Mouse (Mus musculus): ENCODE measurements around the gene Ccl12.

Gene Ccl12

DNA sequence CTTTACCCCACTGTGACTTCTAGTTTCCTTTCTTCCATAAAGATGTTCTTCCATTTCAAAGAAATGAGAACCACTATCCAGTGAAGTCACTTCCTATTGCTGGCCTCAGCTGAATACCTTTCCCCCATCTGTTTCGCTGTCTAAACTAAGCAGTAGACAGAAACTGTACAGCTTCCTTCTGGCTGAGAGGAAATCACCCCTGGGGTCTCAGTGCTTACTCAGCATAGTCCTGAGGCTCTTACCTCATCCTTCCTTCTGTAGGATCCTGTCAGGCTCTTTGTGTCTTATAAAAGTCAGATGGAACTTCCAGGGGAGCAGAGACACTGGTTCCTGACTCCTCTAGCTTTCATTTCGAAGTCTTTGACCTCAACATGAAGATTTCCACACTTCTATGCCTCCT lies at the start of gene Ccl12:
Ccl12 (plus strand) TSS at position 317 of the 400 bp plus-strand sequence.
- no peak for DNase-seq

DNA sequence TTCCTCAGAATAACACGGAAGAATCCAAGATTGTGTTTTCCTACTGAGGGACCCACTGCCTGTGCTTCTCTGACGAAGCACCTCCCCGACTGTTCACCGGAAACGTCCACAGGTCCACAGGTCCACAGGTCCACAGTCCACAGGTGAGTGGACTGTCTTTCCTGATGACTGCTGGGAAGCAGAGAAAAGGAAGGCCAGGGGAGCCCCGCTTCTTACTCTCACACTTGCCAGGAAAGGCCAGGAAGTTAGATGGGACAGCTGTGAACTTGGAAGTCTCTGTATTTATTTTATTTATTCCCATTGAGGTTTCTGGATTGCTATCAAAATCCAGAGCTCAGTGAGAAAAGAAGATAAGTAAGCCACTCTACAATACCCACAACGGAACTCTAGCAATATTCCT lies 47.8 kb upstream of the Ccl12 start:
- DNase-seq: no peak

DNA sequence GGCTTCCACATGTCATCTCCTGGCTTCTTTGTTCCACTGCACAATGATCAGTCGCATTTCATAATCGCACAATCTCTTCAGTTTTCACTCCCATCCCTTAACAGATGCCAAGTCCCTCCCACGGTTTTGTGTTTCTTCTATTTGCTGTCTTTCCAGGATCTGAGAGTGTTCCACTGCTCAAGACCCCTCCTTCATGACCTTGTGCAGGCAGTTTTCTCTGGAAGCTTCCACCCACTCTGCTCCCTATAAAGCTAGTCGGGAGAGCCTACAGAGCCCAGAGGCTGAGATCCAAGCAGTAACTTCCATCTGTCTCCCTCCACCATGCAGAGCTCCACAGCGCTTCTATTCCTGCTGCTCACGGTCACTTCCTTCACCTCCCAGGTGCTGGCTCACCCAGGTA lies 44.0 kb upstream of the Ccl12 start, which contains the start of gene Ccl11:
Ccl11 (plus strand) TSS at position 178 of the 400 bp plus-strand sequence.
- no peak for DNase-seq

DNA sequence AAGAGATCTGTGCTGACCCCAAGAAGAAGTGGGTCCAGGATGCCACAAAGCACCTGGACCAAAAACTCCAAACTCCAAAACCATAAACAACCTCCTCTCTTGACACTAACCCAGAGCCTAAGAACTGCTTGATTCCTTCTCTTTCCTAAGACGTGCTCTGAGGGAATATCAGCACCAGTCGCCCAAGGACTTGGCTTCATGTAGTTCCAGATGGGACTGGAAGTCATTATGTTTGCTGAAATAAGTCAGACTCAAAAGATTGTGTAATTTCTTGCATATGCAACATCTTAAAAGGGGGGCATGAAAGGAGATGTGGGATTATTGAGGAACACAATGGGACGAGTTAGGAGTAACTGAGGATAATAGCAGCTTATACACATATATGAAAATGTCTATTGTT lies 39.4 kb upstream of the Ccl12 start:
- no peak for DNase-seq

DNA sequence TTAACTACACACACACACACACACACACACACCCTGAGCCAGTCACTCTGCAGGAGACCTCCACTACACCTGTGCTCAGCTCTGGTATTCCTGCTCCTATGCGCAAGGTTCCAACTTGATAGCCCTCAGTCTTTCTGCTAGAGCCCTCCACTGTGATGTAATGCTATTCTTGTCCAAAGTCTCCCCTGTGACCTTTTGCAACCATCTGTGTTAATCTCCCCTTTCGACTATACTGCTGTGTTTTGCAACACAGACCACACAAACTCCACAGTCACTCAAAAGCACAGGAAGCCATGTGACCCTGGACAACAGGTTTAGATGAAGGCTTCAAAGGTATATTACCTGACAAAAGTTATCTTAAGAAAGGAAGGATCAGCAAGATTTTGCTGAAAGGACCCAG lies 38.2 kb upstream of the Ccl12 start:
- no peak for DNase-seq

DNA sequence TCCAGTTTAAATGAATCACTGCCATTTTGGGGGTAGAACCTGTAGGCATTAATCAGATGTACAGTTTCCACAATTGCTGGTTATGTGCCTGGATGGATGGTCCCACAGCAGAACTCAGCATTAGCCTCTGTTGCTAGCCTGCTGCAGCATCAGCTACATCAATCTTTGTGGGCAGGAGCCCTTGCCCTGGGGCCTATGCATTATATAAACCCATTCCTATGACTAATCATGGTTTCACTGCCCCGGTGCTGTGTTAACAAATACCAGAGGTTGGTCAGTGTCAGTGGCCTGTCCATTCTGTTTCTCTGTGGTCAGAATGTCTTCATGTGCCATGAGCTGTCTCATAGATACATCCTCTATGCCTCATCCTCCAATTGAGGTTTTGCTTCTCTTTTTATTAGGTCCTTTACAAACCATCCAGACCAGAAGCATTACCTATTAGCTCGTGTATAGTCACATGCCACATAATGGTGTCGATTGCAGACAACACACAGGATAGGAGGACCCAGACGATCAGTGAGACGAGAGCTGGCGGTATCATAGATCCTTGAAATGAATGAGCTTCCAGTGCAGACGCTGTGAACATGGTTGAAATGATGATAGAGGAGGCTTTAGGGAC lies 34.6 kb upstream of the Ccl12 start:
- DNase-seq: no peak

DNA sequence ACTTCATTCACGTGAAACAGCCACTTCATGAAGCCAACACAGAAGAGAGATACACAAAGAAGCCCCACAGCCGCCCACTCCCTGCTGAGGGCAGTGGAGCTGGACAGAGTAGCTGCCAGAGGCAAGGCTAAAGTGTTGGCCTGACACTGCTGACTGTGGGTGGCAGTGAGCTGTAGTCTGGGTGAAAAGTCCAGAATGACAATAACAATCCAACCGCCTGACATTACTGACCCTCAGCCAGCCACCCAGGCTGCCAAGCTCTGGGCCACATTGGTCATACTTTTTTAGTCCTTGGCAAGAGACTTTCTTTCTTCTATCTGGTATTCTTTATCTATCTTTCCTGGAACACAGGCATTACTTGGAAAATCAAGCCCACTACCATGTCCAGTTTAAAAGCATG lies 30.6 kb upstream of the Ccl12 start:
- no peak for DNase-seq

DNA sequence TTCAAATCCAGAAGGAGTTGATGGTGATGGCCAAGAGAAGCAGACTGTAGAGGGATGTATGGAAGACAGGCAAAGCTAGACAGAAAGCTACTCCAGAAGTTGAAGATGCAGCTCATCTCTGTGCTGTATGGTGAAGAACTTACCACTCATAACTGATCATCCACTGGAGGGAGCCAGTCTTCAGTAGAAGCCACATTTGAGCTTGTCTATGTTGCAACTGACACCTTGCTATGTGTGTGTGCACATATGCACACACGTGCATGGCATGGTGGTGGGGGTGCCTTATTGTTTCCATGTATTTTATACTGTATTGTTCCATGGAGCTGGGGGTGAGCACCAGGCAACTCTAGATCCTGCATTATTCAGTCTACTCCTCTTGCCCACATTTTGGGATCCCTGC lies 29.3 kb upstream of the Ccl12 start:
- no peak for DNase-seq

DNA sequence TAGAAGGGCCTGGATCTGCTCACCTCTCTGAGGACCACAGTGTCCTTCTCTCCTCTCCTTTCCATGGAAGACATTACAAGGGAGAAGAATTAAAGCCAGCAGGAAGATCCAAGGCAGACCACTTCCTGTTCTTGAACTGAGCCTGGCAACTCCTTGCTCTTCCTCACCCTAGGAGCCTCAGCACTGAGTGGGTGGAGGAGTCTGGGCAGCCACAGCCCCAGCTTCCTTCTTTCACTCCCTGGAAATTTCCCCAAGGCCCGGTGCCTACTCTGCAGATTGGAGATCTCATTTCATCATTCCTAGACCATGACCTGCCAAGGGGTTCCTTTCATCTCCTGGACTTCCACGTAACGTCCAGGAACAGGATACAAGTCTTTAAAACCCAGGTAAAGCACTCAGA lies 28.7 kb upstream of the Ccl12 start:
- DNase-seq: no peak

DNA sequence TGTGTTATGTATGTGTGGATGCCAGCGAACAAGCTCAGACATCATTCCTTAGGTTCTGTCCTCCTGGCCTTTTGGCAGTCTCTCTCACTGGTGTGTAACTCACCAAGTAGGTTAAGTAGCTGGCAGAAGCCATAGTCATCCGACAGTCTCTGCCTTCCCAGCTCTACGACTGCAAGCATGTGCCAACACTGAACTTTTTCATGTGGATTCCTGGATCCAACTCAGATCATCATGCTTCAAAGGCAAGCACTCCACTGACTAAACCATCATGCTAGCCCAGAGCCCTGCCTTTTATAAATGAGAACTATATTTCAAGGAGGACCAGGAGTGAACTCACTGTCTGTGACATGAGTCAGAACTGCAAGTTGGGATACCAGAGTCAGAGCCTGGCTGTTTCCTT lies 28.0 kb upstream of the Ccl12 start:
- DNase-seq: no peak

DNA sequence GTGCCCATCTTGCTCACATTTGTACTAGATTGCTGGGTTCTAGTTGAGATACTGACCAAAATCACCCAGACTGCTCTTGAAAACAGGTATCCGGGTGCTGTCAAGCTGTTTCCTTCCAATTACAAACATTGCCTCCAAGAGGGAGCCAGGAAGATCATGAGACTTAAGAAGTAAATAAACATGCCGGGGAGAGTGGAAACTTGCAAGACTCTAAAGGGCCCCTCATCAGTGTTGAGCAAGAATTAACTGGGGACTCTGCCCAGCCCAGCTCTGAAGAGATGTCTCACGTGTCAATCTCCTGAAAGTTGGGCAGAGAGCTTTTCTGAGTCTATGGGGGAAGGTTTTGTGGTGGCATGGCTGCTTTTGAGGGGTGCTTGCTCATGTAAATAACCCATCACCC lies 24.6 kb upstream of the Ccl12 start:
- DNase-seq: no peak

DNA sequence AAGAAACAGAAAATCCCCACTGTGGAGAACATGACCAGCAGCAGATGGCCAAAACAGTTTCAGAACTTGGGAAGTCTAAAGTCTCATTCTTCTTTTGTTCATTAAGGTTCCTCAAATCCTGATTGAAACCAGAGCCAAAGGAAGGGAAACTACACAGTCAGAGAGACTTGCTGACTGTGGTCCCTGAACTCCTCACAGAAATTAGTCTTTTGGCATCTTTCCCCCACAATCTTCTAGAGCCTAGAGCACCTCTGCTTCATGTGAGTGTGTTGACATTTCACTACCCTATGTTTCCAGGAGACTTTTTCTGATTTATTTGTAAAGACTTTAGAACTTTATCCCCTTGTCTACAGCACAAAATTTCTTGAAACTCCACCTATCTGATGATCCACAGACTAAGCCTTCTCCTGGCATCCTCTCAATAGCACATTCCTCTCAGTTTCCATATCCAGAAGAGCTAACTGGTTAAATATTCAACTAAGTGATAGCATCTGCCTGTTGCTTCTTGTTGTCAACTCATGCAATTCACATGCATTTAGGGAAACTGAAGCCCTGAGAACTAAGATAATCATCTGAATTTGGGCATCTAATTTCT lies 23.4 kb upstream of the Ccl12 start:
- no peak for DNase-seq

DNA sequence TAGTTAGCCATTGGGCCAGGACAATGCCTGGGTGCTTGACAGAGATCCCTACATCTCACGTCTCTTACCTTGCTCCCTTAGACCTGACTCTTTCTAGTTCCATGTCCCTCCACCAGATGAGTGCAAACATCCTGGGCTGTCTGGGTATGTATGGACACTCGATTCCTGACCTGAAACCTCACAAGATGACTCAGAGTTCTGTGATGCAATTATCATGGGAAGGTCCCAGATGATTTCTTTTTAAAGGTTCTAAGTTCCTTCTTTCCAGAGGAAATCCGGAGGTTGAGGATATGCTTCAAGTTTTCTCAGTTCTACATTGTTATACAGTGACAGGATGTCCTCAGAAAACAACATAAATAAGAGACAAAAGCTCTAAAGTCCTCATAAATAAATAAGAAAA lies 20.8 kb upstream of the Ccl12 start:
- DNase-seq: no peak

DNA sequence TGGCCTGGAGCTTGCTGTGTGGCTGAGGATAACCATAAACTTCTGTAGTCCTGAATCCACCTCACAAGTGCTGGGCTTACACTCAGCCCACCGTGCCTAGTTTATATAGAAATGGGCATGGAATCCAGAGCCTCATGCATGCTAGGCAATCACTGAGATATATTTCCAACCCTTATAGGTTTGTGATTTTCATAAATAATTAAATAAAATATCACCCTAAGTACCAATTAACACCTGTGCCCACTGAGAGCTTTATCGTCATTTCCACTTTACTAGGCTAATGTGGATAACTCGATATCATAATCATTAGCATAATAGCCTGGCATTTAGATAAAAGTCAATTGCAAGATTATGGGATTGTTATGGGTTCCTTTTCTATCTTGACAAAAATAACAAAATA lies 17.3 kb upstream of the Ccl12 start:
- DNase-seq: no peak

DNA sequence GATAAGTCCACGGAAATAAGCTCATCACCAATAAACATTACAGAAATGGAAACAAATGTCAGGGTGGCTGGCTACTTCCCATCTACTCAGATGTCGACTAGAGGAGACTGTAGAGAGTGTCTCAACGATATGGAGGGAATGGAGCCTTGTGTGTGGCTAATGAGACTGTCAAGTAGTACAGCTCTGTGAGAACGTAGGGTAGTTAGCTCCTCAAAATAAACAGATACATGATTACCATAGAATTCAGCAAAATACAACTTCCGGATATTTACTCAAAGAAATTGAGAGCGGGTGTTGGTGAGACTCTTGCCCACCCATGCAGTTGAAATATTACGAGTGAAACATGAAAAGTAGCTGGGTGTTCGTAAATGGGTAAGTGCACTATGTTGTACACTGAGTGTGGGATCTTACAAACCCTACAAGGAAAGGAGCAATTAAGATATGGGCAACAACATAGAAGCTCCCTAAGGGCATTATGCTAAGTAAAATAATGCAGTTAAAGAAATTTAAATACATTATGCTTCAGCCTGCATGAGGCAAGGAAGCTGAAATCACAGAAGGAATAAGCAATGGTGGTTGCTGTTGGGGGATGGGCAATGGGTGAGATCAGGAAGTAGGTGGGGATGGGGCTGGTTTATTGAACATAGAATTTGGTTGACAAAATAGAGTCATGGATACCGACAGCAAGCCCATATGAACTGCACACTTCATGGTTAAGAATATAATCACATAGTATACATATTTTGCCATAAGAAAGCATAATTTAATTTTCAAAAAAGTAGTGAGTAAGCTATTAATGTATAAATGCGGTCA lies 1.9 kb upstream of the Ccl12 start:
- DNase-seq: no peak

DNA sequence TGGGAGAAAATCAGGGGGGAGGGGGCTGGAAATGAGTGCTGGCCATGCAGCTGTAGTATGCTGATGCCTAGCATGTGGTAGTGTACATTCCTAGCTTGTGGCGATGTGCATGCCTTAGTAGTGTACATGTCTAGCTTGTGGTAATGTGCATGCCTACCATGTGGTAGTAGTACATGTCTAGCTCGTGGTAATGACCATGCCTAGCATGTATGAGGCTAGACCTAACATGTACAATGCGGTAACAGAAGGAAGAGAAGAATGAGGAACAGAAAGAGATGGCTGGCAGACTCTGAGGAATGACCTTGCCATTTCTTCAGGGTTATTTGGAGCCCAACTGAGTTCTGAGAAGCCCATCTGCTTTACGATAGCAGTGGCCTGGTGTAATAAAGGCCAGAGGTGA lies 558 bp upstream of the Ccl12 start:
- DNase-seq: no peak

DNA sequence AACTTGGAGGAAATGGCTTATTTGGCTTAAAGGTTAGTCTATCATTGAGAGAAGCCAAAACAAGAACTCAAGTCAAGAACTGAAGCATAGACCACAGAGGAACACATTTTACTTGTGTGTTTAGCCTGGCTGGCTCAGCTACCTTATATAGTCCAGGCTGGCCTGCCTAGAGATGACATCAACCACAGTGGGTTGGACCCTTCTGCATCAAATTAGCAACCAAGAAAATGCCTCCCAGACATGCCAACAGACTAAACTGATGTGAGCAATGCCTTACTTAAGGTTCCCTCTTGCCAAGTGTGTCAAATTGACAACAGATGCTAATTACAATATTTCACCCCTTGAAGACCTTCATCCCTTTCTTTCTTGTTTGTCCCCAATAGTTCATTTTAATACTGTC lies 8.0 kb downstream of the Ccl12 start:
- DNase-seq: no peak

DNA sequence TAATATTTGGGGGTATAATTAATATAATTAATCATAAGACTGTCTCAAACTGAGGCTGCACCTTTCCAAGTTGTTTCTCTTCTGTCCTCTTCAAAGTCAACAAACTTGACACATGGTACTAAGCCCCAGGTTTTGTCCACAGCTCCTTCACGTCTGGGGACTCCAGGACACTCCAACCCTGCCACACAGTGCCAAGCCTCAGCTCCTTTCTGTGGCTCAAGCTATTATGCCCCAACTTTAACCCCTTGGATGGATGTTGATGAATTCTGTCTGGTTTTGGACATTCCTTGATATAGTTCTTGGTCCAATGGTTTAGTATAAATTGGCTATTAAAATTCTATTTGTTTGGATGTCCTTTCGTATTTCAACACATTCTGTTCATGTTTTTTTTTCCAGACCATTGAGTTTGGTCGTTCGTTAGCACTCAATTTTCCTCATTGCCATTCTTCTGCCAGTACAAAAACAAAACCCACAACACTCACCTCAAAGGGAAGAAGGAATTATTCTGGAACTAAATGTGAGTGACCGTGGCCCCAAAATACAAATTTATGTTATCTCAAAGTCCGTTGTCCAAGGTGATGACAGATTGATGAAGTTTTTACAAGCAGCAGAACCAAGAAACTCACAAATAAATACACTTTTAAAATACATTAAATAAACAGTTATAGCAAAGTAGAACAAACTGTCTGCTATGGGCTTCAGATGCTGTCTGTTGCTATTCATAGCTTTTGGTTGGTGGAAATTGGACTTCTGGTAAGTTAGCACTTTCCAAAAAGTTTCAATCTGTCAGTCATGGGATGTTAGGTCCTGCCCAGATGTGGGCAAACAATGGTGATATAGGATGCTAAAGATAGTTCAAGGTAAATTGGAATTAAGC lies 9.0 kb downstream of the Ccl12 start:
- no peak for DNase-seq

DNA sequence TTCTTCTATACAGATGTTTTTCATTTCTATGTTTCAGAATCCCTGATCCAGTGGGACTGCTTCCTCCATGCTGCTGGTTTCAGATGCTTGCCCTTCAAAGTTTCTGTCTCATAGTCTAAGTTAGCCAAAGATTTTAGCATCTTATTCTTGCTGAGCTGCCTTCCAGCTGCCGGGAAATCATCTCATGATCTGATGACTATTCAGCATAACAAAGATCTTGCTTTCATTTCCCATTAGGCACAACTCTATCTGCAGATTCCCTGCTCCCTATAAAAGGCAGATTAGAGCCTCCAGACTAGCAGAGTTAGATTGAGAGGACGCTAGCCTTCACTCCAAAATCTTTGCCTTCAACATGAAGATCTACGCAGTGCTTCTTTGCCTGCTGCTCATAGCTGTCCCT lies 13.2 kb downstream of the Ccl12 start, which contains the start of gene Ccl8:
Ccl8 (plus strand) TSS at position 301 of the 400 bp plus-strand sequence.
- DNase-seq: no peak

DNA sequence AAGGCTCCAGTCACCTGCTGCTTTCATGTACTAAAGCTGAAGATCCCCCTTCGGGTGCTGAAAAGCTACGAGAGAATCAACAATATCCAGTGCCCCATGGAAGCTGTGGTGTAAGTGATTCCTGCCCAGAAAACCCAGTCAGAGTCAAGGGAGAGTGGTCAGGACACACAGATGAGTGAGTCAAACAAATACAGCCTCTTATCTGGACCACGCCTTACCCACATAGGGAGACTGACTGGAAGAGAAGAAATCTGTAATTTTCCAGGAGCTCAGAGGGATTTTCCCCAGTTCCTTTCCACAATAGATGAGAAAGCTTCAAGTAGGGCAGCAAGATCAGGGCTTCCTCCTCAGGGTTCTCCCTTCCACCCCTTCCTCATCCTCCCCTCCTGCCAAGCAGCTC lies 14.4 kb downstream of the Ccl12 start:
- no peak for DNase-seq

DNA sequence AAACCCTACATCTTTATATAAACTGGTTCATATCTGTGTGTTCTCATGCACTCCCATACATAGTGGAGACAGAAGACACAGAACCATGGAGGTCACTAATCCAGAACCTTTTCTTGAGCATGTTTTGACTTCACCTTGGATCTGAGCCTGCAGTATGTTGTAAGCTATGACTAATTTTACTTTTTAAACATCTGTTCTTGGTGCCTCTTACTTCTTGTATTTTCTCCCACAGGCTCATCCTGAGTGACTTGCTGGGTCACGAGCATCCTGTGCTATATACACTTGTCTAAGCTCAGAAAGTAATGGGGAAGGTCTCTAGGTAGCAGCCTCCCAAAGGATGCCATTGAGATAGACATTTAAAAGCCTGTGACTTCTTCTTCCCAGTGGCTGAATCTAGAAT lies 31.3 kb downstream of the Ccl12 start:
- DNase-seq: no peak

DNA sequence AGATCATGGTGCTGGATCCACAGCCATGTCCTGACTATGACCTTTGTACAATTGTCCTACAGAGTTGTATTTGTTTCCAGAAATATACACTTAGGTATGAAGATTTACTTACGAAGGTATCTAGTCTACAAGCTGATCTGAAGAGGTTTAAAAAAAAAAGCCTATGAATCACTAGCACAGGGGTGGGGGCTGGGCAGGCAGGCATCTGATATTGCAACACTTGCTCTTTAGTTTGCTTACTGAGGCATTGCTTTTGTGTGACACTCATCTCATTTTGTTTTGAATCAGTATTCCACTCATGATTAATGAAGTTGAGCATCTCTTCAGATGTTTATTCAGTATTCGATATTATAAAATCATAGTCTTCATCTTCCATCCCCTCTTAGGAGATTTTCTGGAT lies 34.6 kb downstream of the Ccl12 start:
- no peak for DNase-seq

DNA sequence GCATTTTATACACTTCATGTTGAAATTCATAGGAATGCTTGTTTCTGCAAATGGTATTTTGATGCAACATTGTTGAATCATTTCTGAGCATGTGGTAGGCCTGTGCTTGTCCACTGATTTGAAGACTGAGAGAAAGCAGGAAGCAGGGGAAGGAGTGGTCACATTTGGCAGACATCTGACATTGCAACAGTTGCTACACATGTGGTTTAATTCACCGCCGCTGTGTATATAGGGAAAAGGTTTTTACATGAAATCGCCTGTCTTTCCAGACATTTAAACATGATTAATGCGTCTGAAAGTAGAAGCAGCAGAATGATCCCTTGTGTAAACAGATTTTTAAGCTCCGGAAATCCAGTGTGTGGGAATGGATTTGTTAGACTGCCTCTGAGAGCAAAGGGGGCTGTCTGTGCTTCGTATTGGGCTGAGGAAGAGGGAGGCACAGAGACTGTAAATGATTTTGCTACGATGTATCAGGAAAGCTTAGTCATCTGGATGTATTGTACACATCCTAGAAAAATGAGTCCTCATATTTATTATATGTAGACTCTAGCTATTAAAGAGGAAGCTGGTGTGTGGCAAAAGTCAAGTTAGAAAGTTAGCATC lies 37.9 kb downstream of the Ccl12 start:
- no peak for DNase-seq
